Mouse (Mus musculus) embryonic facial prominence, embryonic 11.5 days (tissue): ENCODE measurements at regions not wholly inside any gene's neighbourhood (a gene's known extent, or its start where the extent isn't known, plus 50 kb on each side); places are given as distances from the start of the nearest gene placed in this dataset.

Experiments
- ATAC-seq: fragments of 200-750 bp; cut with Nextera tagmentation; replicated peaks from 2 replicates; pipeline ENCODE4 v1.8.0; 2017; ENCODE audit warnings: low read depth; ENCODE audit not compliant: insufficient number of reproducible peaks, low FRiP score, low TSS enrichment
- DNase-seq: peaks from one replicate; pipeline ENCODE4 v3.0.0-alpha.2; 2015; ENCODE audit warnings: low spot score
- H3K27ac ChIP-seq: fragments of 300-500 bp; sonication (generic); replicated peaks from 2 replicates; pipeline ENCODE4 v1.5.1; 2014; ENCODE audit warnings: mild to moderate bottlenecking, low read depth, low read length, control low read depth
- H3K27me3 ChIP-seq: fragments of 300-500 bp; sonication (generic); 2 replicates; pipeline ENCODE4 v1.6.1; 2014; ENCODE audit warnings: mild to moderate bottlenecking, low read length, moderate library complexity, mixed read lengths; ENCODE audit not compliant: control insufficient read depth, insufficient read depth
- H3K36me3 ChIP-seq: fragments of 300-500 bp; sonication (generic); replicated peaks from 2 replicates; pipeline ENCODE4 v1.6.1; 2014; ENCODE audit warnings: low read depth, mild to moderate bottlenecking, low read length, moderate library complexity, mixed read lengths; ENCODE audit not compliant: control insufficient read depth, insufficient read depth
- H3K4me1 ChIP-seq: fragments of 300-500 bp; sonication (generic); 2 replicates; pipeline ENCODE4 v1.6.1; 2014; ENCODE audit warnings: low read length, mixed read lengths; ENCODE audit not compliant: control insufficient read depth, insufficient read depth
- H3K4me2 ChIP-seq: fragments of 300-500 bp; sonication (generic); 2 replicates; pipeline ENCODE4 v1.6.1; 2014; ENCODE audit warnings: low read depth, mild to moderate bottlenecking, control low read depth, low read length, moderate library complexity
- H3K4me3 ChIP-seq: fragments of 300-500 bp; sonication (generic); 2 replicates; pipeline ENCODE4 v1.5.1; 2014; ENCODE audit warnings: low read depth, low read length, control low read depth
- H3K9ac ChIP-seq: fragments of 300-500 bp; sonication (generic); replicated peaks from 2 replicates; pipeline ENCODE4 v1.6.1; 2014; ENCODE audit warnings: mild to moderate bottlenecking, control low read depth, low read length
- H3K9me3 ChIP-seq: fragments of 300-500 bp; sonication (generic); replicated peaks from 2 replicates; pipeline ENCODE4 v1.6.1; 2016; ENCODE audit warnings: mild to moderate bottlenecking, low read length, inconsistent platforms, mixed read lengths; ENCODE audit not compliant: control insufficient read depth
- WGBS: fragments of 180-500 bp; shearing (Covaris S2); extraction: QIAGEN DNeasy Blood & Tissue Kit; methylation state at CpG from one replicate; pipeline ENCODE4 v1.1.7; 2014; 5-methylcytosine and 5-hydroxymethylcytosine counted together

- Histone ChIP-seq H3K4me3 (no peak overlapping the region), H3K27ac (no peak overlapping the region), H3K4me2 (no peak overlapping the region), H3K9me3 (no peaks in the 10 kb centered on the region), H3K27me3 (no peaks in the 10 kb centered on the region), H3K9ac (no peak overlapping the region), H3K4me1 (no peaks in the 10 kb centered on the region), H3K36me3 (no peaks in the 10 kb centered on the region)
- ATAC-seq (no peak), DNase-seq (no peak)
- WGBS = 54% methylated on average over 2 of the region's 2 CpGs
These were observed 53.1 kb upstream of the Ralgps2 start for GRCm38 (mm10) chr1:156992536-156992935.

- DNase-seq (no peak), ATAC-seq (no peak)
- Histone ChIP-seq H3K36me3 (no peaks in the 10 kb centered on the region), H3K4me1 (no peaks in the 10 kb centered on the region), H3K4me2 (no peak overlapping the region), H3K27ac (no peak overlapping the region), H3K9ac (no peak overlapping the region), H3K27me3 (no peaks in the 10 kb centered on the region), H3K9me3 (no peaks in the 10 kb centered on the region), H3K4me3 (no peak overlapping the region)
- 83% methylated on average over 14 of the region's 14 CpGs for WGBS
These were observed 51.4 kb upstream of the Ralgps2 start for GRCm38 (mm10) chr1:156990567-156991494.

DNA sequence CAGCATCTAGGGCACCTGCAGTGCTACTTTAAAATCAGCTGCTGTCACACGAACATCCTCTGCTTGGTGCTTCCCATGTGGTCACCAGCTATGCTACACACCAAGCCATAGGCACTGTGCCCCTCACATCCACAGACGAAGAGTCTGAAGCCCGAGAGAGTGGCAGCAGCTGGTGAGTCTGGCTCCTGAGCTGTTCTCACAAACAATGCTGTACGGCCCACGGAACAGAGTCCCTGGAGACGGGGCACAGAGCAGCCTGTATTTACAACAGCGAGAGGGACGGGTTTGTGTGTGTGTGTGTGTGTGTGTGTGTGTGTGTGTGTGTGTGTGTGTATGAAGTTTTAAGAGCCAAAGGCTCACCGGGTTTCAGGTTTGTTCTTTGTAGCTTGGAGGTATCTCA is 50.7 kb upstream of the Ralgps2 start:
- H3K27ac ChIP-seq = no peak overlapping the region
- no peaks in the 10 kb centered on the region for H3K27me3 ChIP-seq
- no peak overlapping the region for H3K9ac ChIP-seq
- no peak overlapping the region for H3K4me3 ChIP-seq
- DNase-seq = no peak
- peak; percentile 57; the same call in 1 of the 2 replicates for ATAC-seq
- no peaks in the 10 kb centered on the region for H3K9me3 ChIP-seq
- 57% methylated on average over 9 of the region's 9 CpGs for WGBS
- no peak overlapping the region for H3K4me2 ChIP-seq
- H3K4me1 ChIP-seq = no peaks in the 10 kb centered on the region
- H3K36me3 ChIP-seq = no peaks in the 10 kb centered on the region

DNA sequence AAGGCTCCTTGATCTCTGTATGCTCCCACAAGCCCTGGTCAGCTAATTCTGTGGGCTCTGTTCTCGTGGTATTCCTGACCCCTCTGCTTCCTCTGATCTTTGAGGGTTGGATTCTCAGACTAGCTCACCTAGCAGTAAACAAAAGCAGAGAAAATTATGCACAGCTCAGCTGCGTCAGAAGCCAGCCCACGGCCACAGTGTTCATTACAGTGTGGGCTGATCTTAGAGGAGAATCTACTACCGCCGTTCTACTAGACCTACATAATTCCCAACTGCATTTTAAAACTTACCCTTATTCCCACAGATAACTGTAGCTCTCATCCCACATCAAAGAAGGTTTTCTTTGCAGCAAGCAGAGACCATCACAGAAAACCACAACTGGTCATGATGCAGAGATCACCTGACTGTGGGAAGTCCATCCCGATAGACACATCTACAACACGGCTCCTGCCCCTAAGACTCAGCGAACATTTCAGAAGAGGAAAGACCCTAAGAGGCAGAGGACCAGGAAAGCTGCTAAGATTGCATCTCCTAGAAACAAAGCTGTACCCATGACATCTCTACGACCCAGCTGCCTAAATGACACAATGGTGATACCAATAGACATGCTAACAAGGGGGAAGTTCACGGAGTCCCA is 49.8 kb upstream of the Ralgps2 start:
- no peak for ATAC-seq
- WGBS = 82% methylated on average over 10 of the region's 10 CpGs

More for the DNA sequence above, 49.8 kb upstream of the Ralgps2 start:
- no peak for DNase-seq
- no peaks in the 10 kb centered on the region for H3K27me3 ChIP-seq
- H3K9ac ChIP-seq = no peak overlapping the region
- H3K36me3 ChIP-seq = no peaks in the 10 kb centered on the region
- H3K4me3 ChIP-seq = no peak overlapping the region
- H3K27ac ChIP-seq = no peak overlapping the region
- H3K4me1 ChIP-seq = no peaks in the 10 kb centered on the region
- H3K9me3 ChIP-seq = no peaks in the 10 kb centered on the region
- H3K4me2 ChIP-seq = no peak overlapping the region
